Mouse (Mus musculus) E14TG2a.4 (cell line): ENCODE data around the gene Zbtb9.
"Not testable (repeated sequence)": the region's sequence is repeated elsewhere in the genome, so short reads cannot be mapped to it uniquely, and the experiment has no call there.

Experiments
- CTCF ChIP-seq: conservative IDR thresholded peaks from 2 replicates; pipeline ENCODE4 v1.5.1; 2014; ENCODE audit warnings: low read length
- POU5F1 ChIP-seq: IDR thresholded peaks from 2 replicates; pipeline ENCODE4 v1.6.1; 2014; ENCODE audit warnings: low read length, borderline replicate concordance

- not testable (repeated sequence) for TF ChIP-seq CTCF, POU5F1
These were observed 41.2 kb upstream of the Zbtb9 start for GRCm38 (mm10) chr17:26931795-26932194.
